Mouse (Mus musculus) macrophage (primary cell): ENCODE data around the gene Asb15. TPM values are rescaled to one million over a fixed set of nuclear protein-coding genes. Genes with fewer than 3 reads are reported as not detected.

ENCODE experiments used
- H3K27ac ChIP-seq: fragments of 350-480 bp; formaldehyde crosslinking; 2 replicates; pipeline ENCODE4 v1.9.0; 2021
- H3K36me3 ChIP-seq: fragments of 350-480 bp; formaldehyde crosslinking; 2 replicates; pipeline ENCODE4 v1.9.0; 2021; ENCODE audit errors: inconsistent target
- H3K4me3 ChIP-seq: fragments of 350-480 bp; formaldehyde crosslinking; 2 replicates; pipeline ENCODE4 v1.9.0; 2021; ENCODE audit errors: inconsistent target
- H3K79me2 ChIP-seq: fragments of 350-480 bp; formaldehyde crosslinking; 2 replicates; pipeline ENCODE4 v1.9.0; 2021; ENCODE audit errors: inconsistent target
- WGBS: methylation state at CpG from one replicate; pipeline ENCODE4 v1.1.7; 2026; ENCODE audit warnings: inconsistent platforms; ENCODE audit not compliant: missing documents; 5-methylcytosine and 5-hydroxymethylcytosine counted together
- polyA plus RNA-seq: library from polyadenylated mRNA; stranded (reverse); fragments of 250-400 nt; gene quantifications from 3 replicates; pipeline ENCODE4 v1.2.4, GENCODE M21; 2018; ENCODE audit warnings: inconsistent platforms

Asb15 gene
- polyA plus RNA-seq, 1 experiment from 2014 or later = not detected

GRCm38 (mm10) chr6:24607531-24607930, 79.6 kb downstream of the Asb15 start:
- H3K36me3 ChIP-seq = no peaks in the 10 kb centered on the region
- 85% methylated on average over 15 of the region's 15 CpGs for WGBS
- H3K4me3 ChIP-seq = no peak overlapping the region
- H3K27ac ChIP-seq = no peak overlapping the region
- H3K79me2 ChIP-seq = no peaks in the 10 kb centered on the region

GRCm38 (mm10) chr6:24608129-24608528, 80.2 kb downstream of the Asb15 start:
- 0 out of 2 replicates have a peak, but pooled peaks cover 5% of the 10 kb centered on the region for H3K36me3 ChIP-seq
- no peak overlapping the region for H3K4me3 ChIP-seq
- H3K79me2 ChIP-seq = no peaks in the 10 kb centered on the region
- no peak overlapping the region for H3K27ac ChIP-seq
- WGBS = 83% methylated on average over 4 of the region's 4 CpGs

GRCm38 (mm10) chr6:24608682-24609081, 80.7 kb downstream of the Asb15 start:
- H3K27ac ChIP-seq = no peak overlapping the region
- no peak overlapping the region for H3K4me3 ChIP-seq
- H3K79me2 ChIP-seq = no peaks in the 10 kb centered on the region
- 0 out of 2 replicates have a peak, but pooled peaks cover 10% of the 10 kb centered on the region for H3K36me3 ChIP-seq
- WGBS = 98% methylated on average over 3 of the region's 3 CpGs

- H3K36me3 ChIP-seq = 0 out of 2 replicates have a peak, but pooled peaks cover 17% of the 10 kb centered on the region
- H3K4me3 ChIP-seq = no peak overlapping the region
- H3K27ac ChIP-seq = no peak overlapping the region
- H3K79me2 ChIP-seq = no peaks in the 10 kb centered on the region
- WGBS = 82% methylated on average over 3 of the region's 4 CpGs
Measured at GRCm38 (mm10) chr6:24609531-24609930, 81.6 kb downstream of the Asb15 start.

- peaks cover 22% of the 10 kb centered on the region; the same call in 1 of the 2 replicates for H3K36me3 ChIP-seq
- H3K27ac ChIP-seq = no peak overlapping the region
- H3K4me3 ChIP-seq = no peak overlapping the region
- H3K79me2 ChIP-seq = no peaks in the 10 kb centered on the region
- 66% methylated on average over 4 of the region's 4 CpGs for WGBS
Measured at GRCm38 (mm10) chr6:24610358-24610757, 82.4 kb downstream of the Asb15 start.

GRCm38 (mm10) chr6:24612074-24612755, 84.3 kb downstream of the Asb15 start:
- no peak overlapping the region for H3K4me3 ChIP-seq
- 95% methylated on average over 7 of the region's 7 CpGs for WGBS
- H3K36me3 ChIP-seq = peaks cover 34% of the 10 kb centered on the region; the same call in 1 of the 2 replicates
- H3K79me2 ChIP-seq = no peaks in the 10 kb centered on the region
- H3K27ac ChIP-seq = no peak overlapping the region

- WGBS = 97% methylated on average over 6 of the region's 6 CpGs
- Histone ChIP-seq H3K36me3 (peaks cover 34% of the 10 kb centered on the region; the same call in 1 of the 2 replicates), H3K27ac (no peak overlapping the region)
Measured at GRCm38 (mm10) chr6:24613346-24613745, 85.4 kb downstream of the Asb15 start.

GRCm38 (mm10) chr6:24613918-24614317, 86.0 kb downstream of the Asb15 start:
- Histone ChIP-seq H3K36me3 (peaks cover 39% of the 10 kb centered on the region; the same call in 1 of the 2 replicates), H3K79me2 (no peaks in the 10 kb centered on the region), H3K4me3 (no peak overlapping the region), H3K27ac (no peak overlapping the region)
- WGBS = 94% methylated on average over 4 of the region's 4 CpGs

More at GRCm38 (mm10) chr6:24613346-24613745, 85.4 kb downstream of the Asb15 start:
- no peak overlapping the region for H3K4me3 ChIP-seq
- H3K79me2 ChIP-seq = no peaks in the 10 kb centered on the region

- Histone ChIP-seq H3K79me2 (no peaks in the 10 kb centered on the region), H3K4me3 (no peak overlapping the region), H3K36me3 (peaks cover 54% of the 10 kb centered on the region; the same call in 1 of the 2 replicates), H3K27ac (no peak overlapping the region)
- WGBS = 92% methylated on average over 4 of the region's 4 CpGs
Measured at GRCm38 (mm10) chr6:24616746-24617145, 88.8 kb downstream of the Asb15 start.

GRCm38 (mm10) chr6:24619285-24620045, 91.5 kb downstream of the Asb15 start:
- no peaks in the 10 kb centered on the region for H3K79me2 ChIP-seq
- no peak overlapping the region for H3K4me3 ChIP-seq
- H3K27ac ChIP-seq = no peak overlapping the region
- H3K36me3 ChIP-seq = peaks cover 44% of the 10 kb centered on the region
- 91% methylated on average over 6 of the region's 6 CpGs for WGBS

- 86% methylated on average over 2 of the region's 2 CpGs for WGBS
- peaks cover 47% of the 10 kb centered on the region for H3K36me3 ChIP-seq
Measured at GRCm38 (mm10) chr6:24620936-24621335, 93.0 kb downstream of the Asb15 start.

GRCm38 (mm10) chr6:24622098-24622497, 94.2 kb downstream of the Asb15 start:
- Histone ChIP-seq H3K79me2 (no peaks in the 10 kb centered on the region), H3K36me3 (peaks cover 39% of the 10 kb centered on the region), H3K4me3 (no peak overlapping the region), H3K27ac (no peak overlapping the region)
- 96% methylated on average over 2 of the region's 2 CpGs for WGBS

More at GRCm38 (mm10) chr6:24620936-24621335, 93.0 kb downstream of the Asb15 start:
- Histone ChIP-seq H3K27ac (no peak overlapping the region), H3K4me3 (no peak overlapping the region), H3K79me2 (no peaks in the 10 kb centered on the region)
